Comparison of ENCODE assay signal across 9 mouse cellular contexts in genomic region chr2:116070614-116071425, GRCm38 (mm10). TPM values are rescaled to one million over a fixed set of nuclear protein-coding genes. Genes with fewer than 3 reads are reported as not detected.
A peak's percentile ranks its signal among the peaks of the same experiment; 100 is the strongest.
DNase-seq lines count a peak whose midpoint lies in the region; ATAC-seq and TF ChIP-seq lines count a peak whose summit lies in the region.
"Had no signal": no experiment of that assay in that cellular context is flagged by ENCODE, and none has a peak within 500 bp of the region (broad histone marks: within the 10 kb centered on the region; RNA-seq: fewer than 3 reads in every experiment).

No protein-coding gene starts in this region.

- no peak for DNase-seq in layer of hippocampus, adult 2 months (ENCODE audit: low spot score in 2 of 2)
- no peak for DNase-seq in layer of hippocampus, adult 18-20 months (ENCODE audit: low spot score in 2 of 2)
- DNase-seq in limb, embryonic 11.5 days (ENCODE audit: low spot score), result no peak
- peak; percentile 27 for DNase-seq in retina, embryonic 14.5 days (ENCODE audit: low spot score)
- DNase-seq in urinary bladder, postnatal 4 days (ENCODE audit: low spot score in 2 of 2), result no peak
- DNase-seq in natural killer cell, adult 2 months (ENCODE audit: low spot score in 2 of 2), result no peak
- DNase-seq in cerebellum, postnatal 36 days, result no peak

- no peak for ATAC-seq in forebrain, embryonic 12.5 days (ENCODE audit: low FRiP score)
- ATAC-seq in limb, embryonic 11.5 days (ENCODE audit: insufficient number of reproducible peaks, low FRiP score, low TSS enrichment, low read depth), result no peak
- ATAC-seq: Patski had no signal

- WGBS in forebrain, embryonic 12.5 days, result 4% methylated on average over 10 of the region's 10 CpGs
- 6% methylated on average over 10 of the region's 10 CpGs for WGBS in limb, embryonic 11.5 days

- TF ChIP-seq CTCF in layer of hippocampus, adult 2 months (conservative IDR thresholded peaks at IDR 0.05), result no peak

- no peak overlapping the region; the same call in 1 of the 2 replicates for H3K27ac ChIP-seq in layer of hippocampus, adult 2 months
- peak overlapping the region; percentile 75 for H3K27ac ChIP-seq in forebrain, embryonic 12.5 days
- 0 out of 2 replicates have a peak overlapping the region, but pooled peaks have one; percentile 30 for H3K27ac ChIP-seq in limb, embryonic 11.5 days (replicated peaks; ENCODE audit: low read depth, low read length)

- peak overlapping the region; percentile 97 for H3K9ac ChIP-seq in forebrain, embryonic 12.5 days
- 0 out of 2 replicates have a peak overlapping the region, but pooled peaks have one; percentile 51 for H3K9ac ChIP-seq in limb, embryonic 11.5 days (ENCODE audit: low read length)

- peak overlapping the region; percentile 38; the same call in 1 of the 2 replicates for H3K4me3 ChIP-seq in layer of hippocampus, adult 2 months
- H3K4me3 ChIP-seq in forebrain, embryonic 12.5 days (replicated peaks), result peak overlapping the region; percentile 77
- peak overlapping the region; percentile 64 for H3K4me3 ChIP-seq in limb, embryonic 11.5 days (ENCODE audit: low read depth, low read length)

- H3K9me3 ChIP-seq in forebrain, embryonic 12.5 days, result no peaks in the 10 kb centered on the region
- H3K9me3 ChIP-seq in limb, embryonic 11.5 days (ENCODE audit: control insufficient read depth, low read length), result no peaks in the 10 kb centered on the region

- no peaks in the 10 kb centered on the region for H3K36me3 ChIP-seq in forebrain, embryonic 12.5 days (replicated peaks)
- H3K36me3 ChIP-seq in limb, embryonic 11.5 days (ENCODE audit: control insufficient read depth, insufficient read depth, low read length), result no peaks in the 10 kb centered on the region

- H3K27me3 ChIP-seq in forebrain, embryonic 12.5 days, result peaks cover 36% of the 10 kb centered on the region
- peaks cover 42% of the 10 kb centered on the region for H3K27me3 ChIP-seq in limb, embryonic 11.5 days (ENCODE audit: control insufficient read depth, insufficient read depth, low read length)
- H3K27me3 ChIP-seq: Patski had no signal

- H3K4me2 ChIP-seq in forebrain, embryonic 12.5 days, result peak overlapping the region; percentile 69
- peak overlapping the region; percentile 47 for H3K4me2 ChIP-seq in limb, embryonic 11.5 days (ENCODE audit: low read depth, severe bottlenecking)

- peaks cover 43% of the 10 kb centered on the region for H3K4me1 ChIP-seq in forebrain, embryonic 12.5 days
- peaks cover 17% of the 10 kb centered on the region; the same call in 1 of the 2 replicates for H3K4me1 ChIP-seq in limb, embryonic 11.5 days (ENCODE audit: control insufficient read depth, insufficient read depth, low read length)

RNA-seq across cellular contexts. Expression of gene Meis2, which starts 5.2 kb away (rescaled TPM):
- total RNA-seq in layer of hippocampus, adult 2 months (2021), result 10 to 100 TPM; 43.2 to 45.9 TPM
- total RNA-seq in layer of hippocampus, adult 18-20 months (2021), result 10 to 100 TPM; 40.7 to 41.2 TPM
- 104 and 111 TPM in 2 replicates for polyA plus RNA-seq in forebrain, embryonic 12.5 days (2016; fragmentation: Nextera tagmentation; extraction: Ambion mirVana)
- 51.4 and 53.9 TPM in 2 replicates for polyA plus RNA-seq in limb, embryonic 11.5 days (2014; fragmentation: Nextera tagmentation; extraction: Ambion mirVana)
